Mouse (Mus musculus) kidney, embryonic 16.5 days (tissue): ENCODE results near the gene Cdh13. TPM values are rescaled to one million over a fixed set of nuclear protein-coding genes. Genes with fewer than 3 reads are reported as not detected.

Source experiments
- ATAC-seq: fragments of 200-750 bp; cut with Nextera tagmentation; 2 replicates; pipeline ENCODE4 v1.8.0; 2017; ENCODE audit warnings: moderate TSS enrichment; ENCODE audit not compliant: low FRiP score, low TSS enrichment
- H3K27ac ChIP-seq: fragments of 300-500 bp; sonication (generic); 2 replicates; pipeline ENCODE4 v1.5.1; 2014; ENCODE audit warnings: low read length
- H3K27me3 ChIP-seq: fragments of 300-500 bp; sonication (generic); 2 replicates; pipeline ENCODE4 v1.6.1; 2014; ENCODE audit warnings: low read length, control low read depth, mixed read lengths; ENCODE audit not compliant: insufficient read depth
- H3K36me3 ChIP-seq: fragments of 300-500 bp; sonication (generic); 2 replicates; pipeline ENCODE4 v1.6.1; 2014; ENCODE audit warnings: low read length, control low read depth, mixed read lengths; ENCODE audit not compliant: insufficient read depth
- H3K4me1 ChIP-seq: fragments of 300-500 bp; sonication (generic); 2 replicates; pipeline ENCODE4 v1.6.1; 2014; ENCODE audit warnings: low read length, control low read depth, mixed read lengths; ENCODE audit not compliant: insufficient read depth
- H3K4me2 ChIP-seq: fragments of 300-500 bp; sonication (generic); replicated peaks from 2 replicates; pipeline ENCODE4 v1.6.1; 2014; ENCODE audit warnings: low read depth, low read length
- H3K4me3 ChIP-seq: fragments of 300-500 bp; sonication (generic); 2 replicates; pipeline ENCODE4 v1.5.1; 2014; ENCODE audit warnings: mild to moderate bottlenecking, low read length
- H3K9ac ChIP-seq: fragments of 300-500 bp; sonication (generic); replicated peaks from 2 replicates; pipeline ENCODE4 v1.6.1; 2014; ENCODE audit warnings: low read length
- H3K9me3 ChIP-seq: fragments of 300-500 bp; sonication (generic); 2 replicates; pipeline ENCODE4 v1.6.1; 2016; ENCODE audit warnings: low read length, control low read depth
- WGBS: fragments of 180-500 bp; shearing (Covaris S2); extraction: QIAGEN DNeasy Blood & Tissue Kit; methylation state at CpG from one replicate; pipeline ENCODE4 v1.1.7; 2014; 5-methylcytosine and 5-hydroxymethylcytosine counted together
- polyA plus RNA-seq: library from polyadenylated mRNA; unstranded; fragments of >200 nt; fragmentation: Nextera tagmentation; extraction: Ambion mirVana; gene quantifications from 2 replicates; pipeline ENCODE4 v1.2.1, GENCODE M21; 2015

Gene Cdh13
- polyA plus RNA-seq, 1 experiment from 2014 or later = 2.0 TPM

GRCm38 (mm10) chr8:118713596-118713995 is 430.1 kb downstream of the Cdh13 start:
- no peaks in the 10 kb centered on the region for H3K4me1 ChIP-seq
- no peaks in the 10 kb centered on the region; the same call in 1 of the 2 replicates for H3K9me3 ChIP-seq
- no peak overlapping the region for H3K4me3 ChIP-seq
- no peaks in the 10 kb centered on the region for H3K27me3 ChIP-seq
- H3K9ac ChIP-seq = no peak overlapping the region
- 66% methylated on average over 3 of the region's 3 CpGs for WGBS
- no peaks in the 10 kb centered on the region for H3K36me3 ChIP-seq
- no peak overlapping the region for H3K27ac ChIP-seq
- ATAC-seq = no peak
- H3K4me2 ChIP-seq = no peak overlapping the region

DNA sequence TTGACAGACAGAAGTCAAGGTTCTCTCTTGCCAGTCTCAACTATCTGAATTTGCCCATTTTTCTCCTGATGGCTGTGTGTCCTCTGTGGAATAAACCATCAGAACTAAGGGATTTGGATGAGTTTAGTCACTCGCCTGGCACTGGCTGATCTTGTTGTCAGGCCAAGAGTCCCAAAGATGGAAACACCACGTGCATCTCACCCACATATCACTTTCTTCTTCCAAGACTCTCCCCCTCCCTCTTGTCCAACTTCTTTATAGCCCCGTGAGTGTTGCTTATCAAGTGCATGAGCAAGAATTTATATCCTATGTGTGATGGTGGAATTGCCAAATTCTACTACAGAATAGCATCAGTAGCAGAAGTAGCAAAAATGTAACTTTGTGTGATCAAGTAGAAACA is 439.4 kb downstream of the Cdh13 start:
- 81% methylated on average over 3 of the region's 3 CpGs for WGBS

DNA sequence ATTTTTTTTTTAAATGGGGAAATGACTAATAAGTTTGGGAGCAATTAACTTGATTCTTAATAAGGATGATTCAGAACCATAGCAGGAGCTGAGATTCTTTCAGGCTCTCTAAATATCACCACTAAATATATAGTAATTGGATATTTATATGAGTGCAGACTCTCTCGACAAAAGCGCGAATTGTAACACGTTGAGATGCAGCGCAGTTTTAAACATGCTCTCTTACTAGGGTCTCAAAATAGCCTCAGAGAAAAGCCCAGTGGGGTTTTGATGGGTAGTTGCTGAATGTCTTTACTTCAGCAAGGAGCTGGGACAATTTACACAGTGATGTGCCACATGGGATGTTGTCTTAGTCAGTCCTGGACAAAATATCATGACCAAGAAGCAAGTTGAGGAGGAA is 442.1 kb downstream of the Cdh13 start:
- Histone ChIP-seq H3K4me2 (no peak overlapping the region), H3K9ac (no peak overlapping the region), H3K27ac (no peak overlapping the region), H3K4me3 (no peak overlapping the region), H3K27me3 (no peaks in the 10 kb centered on the region), H3K36me3 (no peaks in the 10 kb centered on the region), H3K9me3 (no peaks in the 10 kb centered on the region; the same call in 1 of the 2 replicates), H3K4me1 (no peaks in the 10 kb centered on the region)
- WGBS = 95% methylated on average over 5 of the region's 5 CpGs
- ATAC-seq = no peak

More for the DNA sequence above, 439.4 kb downstream of the Cdh13 start:
- Histone ChIP-seq H3K9me3 (no peaks in the 10 kb centered on the region), H3K27ac (no peak overlapping the region), H3K4me3 (no peak overlapping the region), H3K9ac (no peak overlapping the region), H3K4me2 (no peak overlapping the region), H3K4me1 (no peaks in the 10 kb centered on the region), H3K36me3 (no peaks in the 10 kb centered on the region), H3K27me3 (no peaks in the 10 kb centered on the region)
- ATAC-seq = no peak

- Histone ChIP-seq H3K9ac (no peak overlapping the region), H3K27ac (no peak overlapping the region)
- ATAC-seq = no peak
Observed at GRCm38 (mm10) chr8:118741781-118742180, 458.2 kb downstream of the Cdh13 start.

DNA sequence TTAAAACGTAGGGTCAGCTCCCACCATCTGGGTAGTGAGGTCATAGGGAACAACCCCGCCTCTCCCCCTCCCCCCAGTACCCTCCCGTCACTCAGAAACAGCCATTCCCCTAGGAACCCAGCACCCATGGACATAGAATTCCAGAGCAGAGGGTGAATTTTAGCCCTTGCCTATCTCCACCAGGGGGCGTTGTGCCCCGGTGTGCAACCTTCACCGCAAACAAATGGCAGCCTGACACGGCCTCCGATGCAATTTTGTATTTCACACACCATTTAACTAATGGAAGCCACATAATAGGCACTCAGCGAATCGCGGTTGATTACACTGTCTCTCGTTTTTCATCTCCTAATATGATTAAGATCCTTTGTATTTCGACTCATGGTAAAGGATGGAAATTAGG is 461.5 kb downstream of the Cdh13 start:
- no peak overlapping the region for H3K9ac ChIP-seq
- H3K36me3 ChIP-seq = no peaks in the 10 kb centered on the region
- no peaks in the 10 kb centered on the region for H3K9me3 ChIP-seq
- H3K4me3 ChIP-seq = no peak overlapping the region
- H3K27ac ChIP-seq = no peak overlapping the region
- WGBS = 89% methylated on average over 13 of the region's 13 CpGs
- H3K4me2 ChIP-seq = no peak overlapping the region
- H3K27me3 ChIP-seq = no peaks in the 10 kb centered on the region
- no peak for ATAC-seq
- H3K4me1 ChIP-seq = no peaks in the 10 kb centered on the region

More at GRCm38 (mm10) chr8:118741781-118742180, 458.2 kb downstream of the Cdh13 start:
- WGBS = 94% methylated on average over 5 of the region's 5 CpGs
- Histone ChIP-seq H3K27me3 (no peaks in the 10 kb centered on the region), H3K4me3 (no peak overlapping the region), H3K9me3 (no peaks in the 10 kb centered on the region), H3K36me3 (no peaks in the 10 kb centered on the region), H3K4me1 (no peaks in the 10 kb centered on the region), H3K4me2 (no peak overlapping the region)

DNA sequence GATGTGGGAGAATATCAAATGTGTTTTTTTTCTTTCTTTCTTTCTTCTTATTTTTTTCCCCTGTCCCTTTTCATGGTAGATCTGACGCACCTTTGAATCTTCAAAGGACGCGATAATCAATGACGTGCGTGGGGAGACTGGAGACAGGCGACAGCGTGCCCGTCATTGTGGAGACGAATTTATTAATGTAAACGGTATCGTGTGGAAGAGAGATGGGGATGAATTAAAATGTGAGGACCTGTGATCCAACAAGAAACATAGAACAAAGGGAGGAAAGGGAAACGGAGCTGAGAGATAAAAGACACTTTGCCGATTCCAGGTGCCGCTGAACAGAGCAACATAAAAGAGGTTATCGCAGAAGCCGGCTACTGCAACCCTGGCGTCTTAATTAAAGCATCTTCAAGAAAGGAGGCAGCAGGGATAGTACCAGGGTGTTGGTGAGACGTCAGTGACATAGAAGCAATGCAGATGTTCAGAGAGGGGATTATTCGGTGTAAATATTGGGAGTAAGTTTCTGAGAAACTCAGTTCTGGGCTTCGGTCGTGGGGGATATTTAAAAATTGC is 464.6 kb downstream of the Cdh13 start:
- H3K4me1 ChIP-seq = no peaks in the 10 kb centered on the region
- no peak overlapping the region for H3K4me2 ChIP-seq
- H3K4me3 ChIP-seq = no peak overlapping the region
- H3K27me3 ChIP-seq = no peaks in the 10 kb centered on the region
- WGBS = 87% methylated on average over 21 of the region's 21 CpGs
- no peaks in the 10 kb centered on the region for H3K9me3 ChIP-seq
- no peaks in the 10 kb centered on the region for H3K36me3 ChIP-seq
- H3K9ac ChIP-seq = no peak overlapping the region
- no peak for ATAC-seq
- H3K27ac ChIP-seq = no peak overlapping the region

DNA sequence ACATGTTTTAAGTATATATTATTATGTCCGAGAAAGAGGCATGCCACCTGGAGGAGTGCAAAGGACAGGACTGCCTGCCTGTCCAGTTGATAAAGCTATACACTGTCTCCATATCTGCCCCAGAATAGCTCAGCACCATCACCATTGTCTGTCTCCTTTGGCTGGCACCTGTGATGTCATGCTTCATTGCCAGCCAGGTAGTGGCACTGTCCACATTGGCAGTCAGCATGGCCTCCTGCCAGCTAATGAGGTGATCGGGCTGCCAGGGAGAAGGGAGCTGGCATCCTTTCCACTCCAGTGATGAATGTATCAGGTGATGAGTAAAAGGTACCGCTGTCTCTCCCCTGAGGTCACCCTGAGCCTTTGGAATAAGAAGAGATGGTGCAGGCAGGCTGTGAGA is 465.7 kb downstream of the Cdh13 start:
- Histone ChIP-seq H3K9me3 (no peaks in the 10 kb centered on the region), H3K9ac (no peak overlapping the region), H3K27me3 (no peaks in the 10 kb centered on the region)

DNA sequence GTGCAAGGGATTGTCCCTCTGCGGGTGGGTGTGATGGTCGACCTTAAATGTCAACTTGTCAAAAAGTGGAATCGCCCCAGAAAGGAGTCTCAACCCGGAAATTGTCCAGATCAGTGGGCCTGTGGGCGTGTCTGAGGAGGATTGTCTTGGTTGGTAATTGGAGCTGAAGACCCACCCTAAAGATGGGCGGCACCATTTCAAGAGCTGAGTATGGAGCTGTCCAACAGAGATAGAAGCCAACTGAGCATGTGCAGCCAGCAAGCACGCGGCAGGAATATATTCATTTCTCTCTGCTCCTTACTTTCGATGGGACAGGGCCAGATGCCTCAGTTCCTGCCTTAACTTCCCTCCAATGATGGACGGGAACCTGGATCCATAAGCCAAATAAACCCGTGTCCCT is 466.3 kb downstream of the Cdh13 start:
- ATAC-seq = no peak
- H3K9me3 ChIP-seq = no peaks in the 10 kb centered on the region
- no peak overlapping the region for H3K27ac ChIP-seq
- no peaks in the 10 kb centered on the region for H3K4me1 ChIP-seq
- no peak overlapping the region for H3K4me2 ChIP-seq
- H3K9ac ChIP-seq = no peak overlapping the region
- no peaks in the 10 kb centered on the region for H3K36me3 ChIP-seq
- H3K27me3 ChIP-seq = no peaks in the 10 kb centered on the region
- 87% methylated on average over 11 of the region's 11 CpGs for WGBS
- no peak overlapping the region for H3K4me3 ChIP-seq

More for the DNA sequence above, 465.7 kb downstream of the Cdh13 start:
- Histone ChIP-seq H3K27ac (no peak overlapping the region), H3K4me1 (no peaks in the 10 kb centered on the region), H3K36me3 (no peaks in the 10 kb centered on the region), H3K4me3 (no peak overlapping the region), H3K4me2 (no peak overlapping the region)
- WGBS = 94% methylated on average over 3 of the region's 3 CpGs
- no peak for ATAC-seq

DNA sequence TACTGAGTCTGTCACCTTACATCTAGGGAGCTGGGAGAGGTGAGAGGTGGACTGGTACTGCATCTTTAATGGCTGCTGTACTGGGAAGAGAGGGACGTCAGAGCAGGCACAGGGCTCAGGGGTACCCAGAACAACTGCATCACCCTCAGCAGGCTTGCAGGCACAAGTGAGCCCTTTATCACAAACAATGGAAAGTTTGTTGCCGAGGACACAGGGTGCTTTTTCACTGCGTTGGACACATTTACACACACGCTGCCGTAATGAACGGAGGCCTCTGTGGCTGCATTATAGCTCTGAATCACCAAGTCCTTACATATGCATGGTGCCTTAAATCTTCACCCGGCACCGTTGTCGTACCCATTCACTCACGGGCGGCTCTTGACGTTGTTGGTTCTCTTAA is 470.2 kb downstream of the Cdh13 start:
- no peak overlapping the region for H3K27ac ChIP-seq
- H3K9ac ChIP-seq = no peak overlapping the region
- H3K36me3 ChIP-seq = no peaks in the 10 kb centered on the region
- H3K27me3 ChIP-seq = no peaks in the 10 kb centered on the region
- H3K4me1 ChIP-seq = no peaks in the 10 kb centered on the region
- H3K4me2 ChIP-seq = no peak overlapping the region
- H3K4me3 ChIP-seq = no peak overlapping the region
- ATAC-seq = no peak
- 89% methylated on average over 12 of the region's 12 CpGs for WGBS
- H3K9me3 ChIP-seq = no peaks in the 10 kb centered on the region

- Histone ChIP-seq H3K36me3 (no peaks in the 10 kb centered on the region), H3K4me3 (no peak overlapping the region), H3K4me1 (no peaks in the 10 kb centered on the region), H3K9me3 (no peaks in the 10 kb centered on the region), H3K27ac (no peak overlapping the region), H3K4me2 (no peak overlapping the region), H3K27me3 (no peaks in the 10 kb centered on the region), H3K9ac (no peak overlapping the region)
- 89% methylated on average over 7 of the region's 7 CpGs for WGBS
- no peak for ATAC-seq
Observed at GRCm38 (mm10) chr8:118754119-118754518, 470.6 kb downstream of the Cdh13 start.
